Mouse (Mus musculus): Measurements from ENCODE around the gene Gm20869.
"Not testable (repeated sequence)": the region's sequence is repeated elsewhere in the genome, so short reads cannot be mapped to it uniquely, and the experiment has no call there.

Gene Gm20869

GRCm38 (mm10) chrY:71469149-71469548, at the start of gene Gm20869:
TSS of gene Gm20869 (plus strand) at chrY:71469449.
- DNase-seq (ENCODE audit: low read depth, low spot score) = not testable (repeated sequence)
